Mouse (Mus musculus) heart, embryonic 12.5 days (tissue): ENCODE data around the gene Slc7a1. TPM values are rescaled to one million over a fixed set of nuclear protein-coding genes. Genes with fewer than 3 reads are reported as not detected.

Experiments
- ATAC-seq: fragments of 200-750 bp; cut with Nextera tagmentation; 2 replicates; pipeline ENCODE4 v1.8.0; 2017; ENCODE audit warnings: moderate TSS enrichment, moderate library complexity; ENCODE audit not compliant: insufficient number of reproducible peaks, low FRiP score
- H3K27ac ChIP-seq: fragments of 300-500 bp; sonication (generic); 2 replicates; pipeline ENCODE4 v1.5.1; 2016; ENCODE audit warnings: mild to moderate bottlenecking, moderate library complexity; ENCODE audit not compliant: poor library complexity, severe bottlenecking
- H3K27me3 ChIP-seq: fragments of 300-500 bp; sonication (generic); replicated peaks from 2 replicates; pipeline ENCODE4 v1.6.1; 2016; ENCODE audit warnings: mild to moderate bottlenecking, moderate library complexity
- H3K36me3 ChIP-seq: fragments of 300-500 bp; sonication (generic); 2 replicates; pipeline ENCODE4 v1.6.1; 2016; ENCODE audit warnings: mild to moderate bottlenecking, moderate library complexity
- H3K4me1 ChIP-seq: fragments of 300-500 bp; sonication (generic); replicated peaks from 2 replicates; pipeline ENCODE4 v1.6.1; 2016; ENCODE audit warnings: mild to moderate bottlenecking
- H3K4me2 ChIP-seq: fragments of 300-500 bp; sonication (generic); 2 replicates; pipeline ENCODE4 v1.6.1; 2016; ENCODE audit warnings: mild to moderate bottlenecking, moderate library complexity
- H3K4me3 ChIP-seq: fragments of 300-500 bp; sonication (generic); 2 replicates; pipeline ENCODE4 v1.5.1; 2016; ENCODE audit warnings: mild to moderate bottlenecking
- H3K9ac ChIP-seq: fragments of 300-500 bp; sonication (generic); 2 replicates; pipeline ENCODE4 v1.6.1; 2016; ENCODE audit warnings: mild to moderate bottlenecking, moderate library complexity
- H3K9me3 ChIP-seq: fragments of 300-500 bp; sonication (generic); replicated peaks from 2 replicates; pipeline ENCODE4 v1.6.1; 2016; ENCODE audit warnings: mild to moderate bottlenecking, moderate library complexity
- WGBS: fragments of 180-500 bp; shearing (Covaris S2); methylation state at CpG from one replicate; pipeline ENCODE4 v1.1.7; 2016; 5-methylcytosine and 5-hydroxymethylcytosine counted together
- polyA plus RNA-seq: library from polyadenylated mRNA; unstranded; fragments of >200 nt; fragmentation: Nextera tagmentation; extraction: Ambion mirVana; gene quantifications from 2 replicates; pipeline ENCODE4 v1.2.1, GENCODE M21; 2016

The Slc7a1 gene
- polyA plus RNA-seq: 24.0 and 24.2 TPM in 2 replicates

GRCm38 (mm10) chr5:148399660-148400443 is at the start of gene Slc7a1:
Gene Slc7a1, minus strand, starts transcription at chr5:148399904.
- peak; percentile 92 for ATAC-seq
- Histone ChIP-seq H3K4me1 (peaks cover 17% of the 10 kb centered on the region), H3K9me3 (0 out of 2 replicates have a peak, but pooled peaks cover 5% of the 10 kb centered on the region), H3K27me3 (0 out of 2 replicates have a peak, but pooled peaks cover 4% of the 10 kb centered on the region), H3K4me3 (peak within 1 kb of the TSS; percentile 90), H3K4me2 (peak within 1 kb of the TSS; percentile 97), H3K9ac (peak within 1 kb of the TSS; percentile 94), H3K27ac (peak within 1 kb of the TSS; percentile 75), H3K36me3 (peaks cover 11% of the 10 kb centered on the region; the same call in 1 of the 2 replicates)
- 2% methylated on average over 52 of the region's 52 CpGs for WGBS

DNA sequence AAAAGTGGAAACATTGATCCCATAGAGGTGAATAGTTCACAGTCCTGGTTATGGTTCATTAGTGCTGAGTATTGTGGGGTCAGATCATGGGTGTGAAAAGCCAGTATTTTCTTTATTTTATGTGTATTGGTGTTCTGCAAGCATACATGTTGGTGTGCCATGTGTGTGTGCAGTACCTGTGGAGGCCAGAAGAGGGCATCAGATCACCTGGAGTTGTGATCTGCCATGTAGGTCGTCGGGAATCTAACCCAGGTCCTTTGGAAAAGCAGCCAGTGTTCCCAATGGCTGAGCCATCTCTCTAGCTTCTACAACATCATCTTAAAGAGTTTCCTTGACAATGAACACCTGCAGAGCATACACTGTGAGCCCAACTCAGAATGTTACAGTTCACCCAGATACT is 45.3 kb upstream of the Slc7a1 start:
- H3K4me3 ChIP-seq: no peak overlapping the region
- H3K27ac ChIP-seq: no peak overlapping the region
- WGBS: 73% methylated on average over 2 of the region's 2 CpGs
- H3K9ac ChIP-seq: no peak overlapping the region
- no peaks in the 10 kb centered on the region for H3K36me3 ChIP-seq
- no peak overlapping the region for H3K4me2 ChIP-seq
- peaks cover 9% of the 10 kb centered on the region; the same call in 1 of the 2 replicates for H3K4me1 ChIP-seq
- no peak for ATAC-seq
- no peaks in the 10 kb centered on the region; the same call in 1 of the 2 replicates for H3K9me3 ChIP-seq
- H3K27me3 ChIP-seq: no peaks in the 10 kb centered on the region

DNA sequence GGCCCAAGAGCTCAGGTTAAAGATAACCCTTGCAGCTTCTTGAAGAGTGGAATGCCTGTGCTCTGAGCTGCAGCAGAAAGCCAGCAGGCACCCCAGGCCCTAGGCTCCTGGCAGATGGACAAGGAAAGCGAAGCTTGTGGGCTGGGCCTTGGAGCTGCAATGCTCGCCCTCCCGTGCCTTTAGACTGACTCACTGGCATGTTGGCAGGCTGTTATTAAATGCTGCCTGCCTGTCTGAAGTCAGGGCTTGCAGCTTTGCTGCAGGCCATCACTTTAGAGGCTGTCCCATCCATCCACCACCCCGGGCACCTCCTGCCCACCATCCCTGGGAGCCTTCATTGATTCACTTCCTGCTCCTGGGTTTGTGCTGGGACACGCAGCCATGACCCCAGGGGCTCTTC is 44.0 kb upstream of the Slc7a1 start:
- ATAC-seq: 0 out of 2 replicates have a peak, but pooled peaks have one; percentile 51
- Histone ChIP-seq H3K36me3 (no peaks in the 10 kb centered on the region), H3K27ac (peak overlapping the region; percentile 49; the same call in 1 of the 2 replicates), H3K4me3 (no peak overlapping the region), H3K27me3 (no peaks in the 10 kb centered on the region), H3K9ac (no peak overlapping the region), H3K9me3 (no peaks in the 10 kb centered on the region; the same call in 1 of the 2 replicates), H3K4me2 (no peak overlapping the region), H3K4me1 (peaks cover 9% of the 10 kb centered on the region; the same call in 1 of the 2 replicates)
- WGBS: 44% methylated on average over 5 of the region's 5 CpGs

DNA sequence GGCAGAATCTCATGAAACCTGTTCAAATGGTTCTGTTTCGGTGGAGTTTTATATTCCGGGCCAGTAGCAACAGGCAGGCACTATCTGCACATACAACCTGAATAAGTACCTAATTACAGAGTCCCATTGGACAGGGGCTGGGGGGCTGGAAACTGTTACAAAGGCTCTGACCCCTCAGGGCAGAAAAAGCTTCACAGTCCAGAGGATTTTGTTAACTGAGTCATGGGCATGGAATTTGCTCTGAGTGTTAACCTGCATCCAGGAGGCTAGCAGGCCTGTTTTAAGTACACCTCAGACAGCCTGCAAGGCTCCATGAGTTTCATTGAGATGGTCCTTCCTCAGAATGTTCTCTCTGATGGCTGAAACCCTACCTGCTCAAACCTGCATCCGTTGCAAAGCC is 36.0 kb upstream of the Slc7a1 start:
- Histone ChIP-seq H3K27ac (no peak overlapping the region), H3K4me1 (0 out of 2 replicates have a peak, but pooled peaks cover 4% of the 10 kb centered on the region), H3K4me2 (no peak overlapping the region), H3K27me3 (no peaks in the 10 kb centered on the region), H3K9me3 (no peaks in the 10 kb centered on the region), H3K9ac (no peak overlapping the region), H3K4me3 (no peak overlapping the region), H3K36me3 (no peaks in the 10 kb centered on the region)
- ATAC-seq: no peak
- 80% methylated on average over 3 of the region's 3 CpGs for WGBS

GRCm38 (mm10) chr5:148432121-148432520 is 32.4 kb upstream of the Slc7a1 start:
- no peaks in the 10 kb centered on the region for H3K27me3 ChIP-seq
- ATAC-seq: no peak
- H3K9ac ChIP-seq: no peak overlapping the region
- no peaks in the 10 kb centered on the region for H3K9me3 ChIP-seq
- WGBS: 67% methylated on average over 5 of the region's 5 CpGs
- 0 out of 2 replicates have a peak, but pooled peaks cover 4% of the 10 kb centered on the region for H3K4me1 ChIP-seq
- no peaks in the 10 kb centered on the region for H3K36me3 ChIP-seq
- no peak overlapping the region for H3K4me3 ChIP-seq
- H3K4me2 ChIP-seq: no peak overlapping the region
- no peak overlapping the region for H3K27ac ChIP-seq

GRCm38 (mm10) chr5:148428846-148429245 is 29.1 kb upstream of the Slc7a1 start:
- H3K9me3 ChIP-seq: no peaks in the 10 kb centered on the region
- H3K4me2 ChIP-seq: no peak overlapping the region
- H3K27me3 ChIP-seq: no peaks in the 10 kb centered on the region
- no peak overlapping the region for H3K27ac ChIP-seq
- no peak for ATAC-seq
- no peaks in the 10 kb centered on the region for H3K36me3 ChIP-seq
- 79% methylated on average over 4 of the region's 4 CpGs for WGBS
- H3K4me3 ChIP-seq: no peak overlapping the region
- H3K4me1 ChIP-seq: 0 out of 2 replicates have a peak, but pooled peaks cover 4% of the 10 kb centered on the region
- H3K9ac ChIP-seq: no peak overlapping the region

- no peak overlapping the region for H3K9ac ChIP-seq
- 84% methylated on average over 6 of the region's 6 CpGs for WGBS
- H3K27ac ChIP-seq: no peak overlapping the region
- no peaks in the 10 kb centered on the region for H3K4me1 ChIP-seq
- no peaks in the 10 kb centered on the region for H3K27me3 ChIP-seq
- no peak for ATAC-seq
- 0 out of 2 replicates have a peak, but pooled peaks cover 3% of the 10 kb centered on the region for H3K9me3 ChIP-seq
- no peak overlapping the region for H3K4me2 ChIP-seq
- H3K36me3 ChIP-seq: no peaks in the 10 kb centered on the region
- no peak overlapping the region for H3K4me3 ChIP-seq
These were observed 25.4 kb upstream of the Slc7a1 start for GRCm38 (mm10) chr5:148425136-148425535.

- no peak for ATAC-seq
- Histone ChIP-seq H3K4me2 (no peak overlapping the region), H3K36me3 (no peaks in the 10 kb centered on the region), H3K4me3 (no peak overlapping the region), H3K9ac (no peak overlapping the region), H3K27me3 (no peaks in the 10 kb centered on the region), H3K4me1 (peaks cover 2% of the 10 kb centered on the region), H3K27ac (no peak overlapping the region), H3K9me3 (0 out of 2 replicates have a peak, but pooled peaks cover 3% of the 10 kb centered on the region)
- WGBS: 37% methylated on average over 2 of the region's 2 CpGs
These were observed 21.6 kb upstream of the Slc7a1 start for GRCm38 (mm10) chr5:148421326-148421725.

GRCm38 (mm10) chr5:148419112-148419526 is 19.4 kb upstream of the Slc7a1 start:
- H3K9me3 ChIP-seq: 0 out of 2 replicates have a peak, but pooled peaks cover 3% of the 10 kb centered on the region
- H3K27me3 ChIP-seq: no peaks in the 10 kb centered on the region
- no peak overlapping the region for H3K4me2 ChIP-seq
- peaks cover 10% of the 10 kb centered on the region for H3K4me1 ChIP-seq
- no peaks in the 10 kb centered on the region for H3K36me3 ChIP-seq
- H3K9ac ChIP-seq: no peak overlapping the region
- H3K27ac ChIP-seq: no peak overlapping the region
- no peak for ATAC-seq
- WGBS: 56% methylated on average over 9 of the region's 9 CpGs
- H3K4me3 ChIP-seq: no peak overlapping the region

GRCm38 (mm10) chr5:148418436-148418835 is 18.7 kb upstream of the Slc7a1 start:
- 81% methylated on average over 9 of the region's 9 CpGs for WGBS
- no peak overlapping the region for H3K27ac ChIP-seq

DNA sequence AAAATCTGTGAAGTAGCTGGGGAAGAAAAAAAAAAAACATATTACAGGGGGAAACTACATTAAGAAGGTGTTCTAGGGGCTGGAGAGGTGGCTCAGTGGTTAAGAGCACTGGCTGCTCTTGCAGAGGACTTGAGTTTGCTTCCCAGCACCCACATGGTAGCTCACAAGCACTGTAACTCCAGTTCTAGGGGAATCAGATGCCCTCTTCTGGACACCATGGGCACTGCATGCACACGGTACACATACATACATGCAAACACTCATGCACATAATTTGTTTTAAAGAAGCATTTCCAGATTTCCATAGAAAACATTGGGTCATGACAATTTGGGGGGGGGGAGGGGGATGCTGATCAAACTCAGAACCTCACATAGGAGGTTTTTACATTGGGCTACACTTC is 18.1 kb upstream of the Slc7a1 start:
- Histone ChIP-seq H3K36me3 (no peaks in the 10 kb centered on the region), H3K4me3 (no peak overlapping the region), H3K9ac (no peak overlapping the region), H3K4me1 (peaks cover 10% of the 10 kb centered on the region), H3K27me3 (no peaks in the 10 kb centered on the region), H3K4me2 (no peak overlapping the region), H3K9me3 (0 out of 2 replicates have a peak, but pooled peaks cover 3% of the 10 kb centered on the region), H3K27ac (no peak overlapping the region)
- ATAC-seq: no peak
- 94% methylated on average over 1 of the region's 1 CpGs for WGBS

More at GRCm38 (mm10) chr5:148418436-148418835, 18.7 kb upstream of the Slc7a1 start:
- Histone ChIP-seq H3K9me3 (0 out of 2 replicates have a peak, but pooled peaks cover 3% of the 10 kb centered on the region), H3K4me2 (no peak overlapping the region), H3K36me3 (no peaks in the 10 kb centered on the region), H3K4me3 (no peak overlapping the region), H3K4me1 (peaks cover 10% of the 10 kb centered on the region), H3K27me3 (no peaks in the 10 kb centered on the region), H3K9ac (no peak overlapping the region)
- no peak for ATAC-seq
